Mouse (Mus musculus): Measurements from ENCODE around the gene Vapa. TPM values are rescaled to one million over a fixed set of nuclear protein-coding genes. Genes with fewer than 3 reads are reported as not detected.

Vapa gene
- polyA plus RNA-seq, 1 experiment, result 58.3 TPM

DNA sequence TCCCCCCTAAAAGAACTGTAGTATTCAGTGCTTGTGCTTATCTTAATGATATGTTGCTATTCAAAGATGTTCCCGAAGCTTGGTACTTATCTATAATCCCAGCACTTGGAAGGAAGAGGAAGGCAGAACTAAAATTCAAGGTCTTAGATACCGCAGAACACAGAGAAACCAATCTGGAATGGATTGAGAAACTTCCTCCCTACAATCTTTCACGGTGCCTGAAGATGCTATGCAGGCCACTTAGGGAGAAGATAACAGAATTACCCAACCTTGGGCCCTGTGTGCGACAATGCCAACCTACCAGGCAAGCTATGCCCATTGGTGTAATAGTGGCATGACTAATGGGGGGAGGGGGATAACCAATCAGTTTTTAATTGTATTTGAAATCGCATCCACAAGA, 4.6 kb downstream of the Vapa start:
- no peak overlapping the region for H3ac ChIP-seq (ENCODE audit: control insufficient read depth, insufficient read length, low read depth)
- no peaks in the 10 kb centered on the region for H3K27me3 ChIP-seq (ENCODE audit: control insufficient read depth, insufficient read depth, insufficient read length)
- H3K36me3 ChIP-seq (ENCODE audit: control insufficient read depth, insufficient read depth), result peaks cover 20% of the 10 kb centered on the region
- peaks cover 97% of the 10 kb centered on the region for H3K79me2 ChIP-seq (ENCODE audit: control insufficient read depth, insufficient read depth)
- H3K79me3 ChIP-seq (ENCODE audit: low read depth), result peaks cover 92% of the 10 kb centered on the region
- H3K4me3 ChIP-seq (ENCODE audit: insufficient read depth, poor library complexity, severe bottlenecking), result no peak overlapping the region
- TF ChIP-seq USF1 (IDR thresholded peaks at IDR 0.05; ENCODE audit: low read depth), result no peak
- no peak for TF ChIP-seq MYOD1 (IDR thresholded peaks at IDR 0.05; ENCODE audit: control insufficient read depth, insufficient read length, low read depth)
- TF ChIP-seq MAX (IDR thresholded peaks at IDR 0.05), result no peak
- no peak for TF ChIP-seq MYOG (IDR thresholded peaks at IDR 0.05; ENCODE audit: control insufficient read depth, extremely low read depth, insufficient read length)
- TF ChIP-seq FOSL1 (IDR thresholded peaks at IDR 0.05; ENCODE audit: insufficient read depth, low read length, poor library complexity, severe bottlenecking), result no peak
- no peak for TF ChIP-seq CEBPB (IDR thresholded peaks at IDR 0.05; ENCODE audit: low read depth)
- TF ChIP-seq CTCF (IDR thresholded peaks at IDR 0.05; ENCODE audit: control insufficient read depth, insufficient read depth, insufficient read length), result no peak

GRCm38 (mm10) chr17:65608312-65608687, 5.1 kb downstream of the Vapa start:
- H3ac ChIP-seq (ENCODE audit: control insufficient read depth, insufficient read length, low read depth), result no peak overlapping the region
- H3K4me3 ChIP-seq (ENCODE audit: insufficient read depth, poor library complexity, severe bottlenecking), result no peak overlapping the region
- H3K79me2 ChIP-seq (ENCODE audit: control insufficient read depth, insufficient read depth), result peaks cover 100% of the 10 kb centered on the region
- H3K79me3 ChIP-seq (ENCODE audit: low read depth), result peaks cover 96% of the 10 kb centered on the region
- TF ChIP-seq MYOG (IDR thresholded peaks at IDR 0.05; ENCODE audit: control insufficient read depth, extremely low read depth, insufficient read length), result no peak
- no peak for TF ChIP-seq CEBPB (IDR thresholded peaks at IDR 0.05; ENCODE audit: low read depth)
- no peak for TF ChIP-seq FOSL1 (IDR thresholded peaks at IDR 0.05; ENCODE audit: insufficient read depth, low read length, poor library complexity, severe bottlenecking)
- no peak for TF ChIP-seq MAX (IDR thresholded peaks at IDR 0.05)
- TF ChIP-seq USF1 (IDR thresholded peaks at IDR 0.05; ENCODE audit: low read depth), result no peak
- TF ChIP-seq MYOD1 (IDR thresholded peaks at IDR 0.05; ENCODE audit: control insufficient read depth, insufficient read length, low read depth), result no peak
- TF ChIP-seq CTCF (IDR thresholded peaks at IDR 0.05; ENCODE audit: control insufficient read depth, insufficient read depth, insufficient read length), result no peak
- H3K36me3 ChIP-seq (ENCODE audit: control insufficient read depth, insufficient read depth), result peaks cover 20% of the 10 kb centered on the region
- H3K27me3 ChIP-seq (ENCODE audit: control insufficient read depth, insufficient read depth, insufficient read length), result no peaks in the 10 kb centered on the region

DNA sequence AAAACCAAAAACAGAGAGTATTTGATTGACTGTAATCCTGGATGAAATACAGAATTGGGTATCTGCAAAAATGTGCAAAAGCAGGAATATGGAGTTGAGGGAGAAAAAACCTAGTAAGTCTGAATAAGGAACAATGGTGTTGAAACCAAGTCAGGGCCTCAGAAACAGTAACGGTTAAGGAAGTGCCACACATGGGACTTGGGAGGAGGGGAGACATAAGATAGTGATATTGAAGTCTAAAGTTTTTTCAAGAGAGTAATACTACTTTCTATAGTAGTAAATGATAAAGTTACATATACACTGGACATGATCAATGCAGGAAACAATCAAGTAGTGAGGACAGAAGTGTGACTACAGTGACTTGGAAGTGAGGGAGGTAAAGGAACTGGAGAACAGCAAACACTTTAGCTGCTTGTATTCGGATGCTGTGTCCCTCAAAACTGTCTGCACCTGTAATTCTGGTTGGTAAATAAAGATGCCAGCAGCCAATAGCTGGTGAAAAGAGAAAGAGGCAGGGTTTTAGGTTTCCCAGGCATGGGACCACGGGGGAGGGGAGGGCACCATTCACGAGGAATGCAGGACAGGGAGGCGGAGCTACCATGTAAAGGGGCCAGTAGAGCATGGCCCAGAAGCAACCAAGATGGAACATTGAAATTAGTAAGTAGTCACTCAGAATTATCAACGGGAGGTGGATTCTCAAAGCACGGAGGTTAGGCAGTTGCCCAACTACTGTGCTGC, 5.6 kb downstream of the Vapa start:
- peaks cover 20% of the 10 kb centered on the region for H3K36me3 ChIP-seq (ENCODE audit: control insufficient read depth, insufficient read depth)
- H3K79me2 ChIP-seq (ENCODE audit: control insufficient read depth, insufficient read depth), result peaks cover 100% of the 10 kb centered on the region
- H3K79me3 ChIP-seq (ENCODE audit: low read depth), result peaks cover 100% of the 10 kb centered on the region
- H3K4me3 ChIP-seq (ENCODE audit: insufficient read depth, poor library complexity, severe bottlenecking), result no peak overlapping the region
- TF ChIP-seq MYOG (IDR thresholded peaks at IDR 0.05; ENCODE audit: control insufficient read depth, extremely low read depth, insufficient read length), result no peak
- no peak for TF ChIP-seq MAX (IDR thresholded peaks at IDR 0.05)
- TF ChIP-seq CTCF (IDR thresholded peaks at IDR 0.05; ENCODE audit: control insufficient read depth, insufficient read depth, insufficient read length), result no peak
- no peak for TF ChIP-seq MYOD1 (IDR thresholded peaks at IDR 0.05; ENCODE audit: control insufficient read depth, insufficient read length, low read depth)
- TF ChIP-seq FOSL1 (IDR thresholded peaks at IDR 0.05; ENCODE audit: insufficient read depth, low read length, poor library complexity, severe bottlenecking), result no peak
- TF ChIP-seq CEBPB (IDR thresholded peaks at IDR 0.05; ENCODE audit: low read depth), result no peak
- no peak for TF ChIP-seq USF1 (IDR thresholded peaks at IDR 0.05; ENCODE audit: low read depth)
- H3ac ChIP-seq (ENCODE audit: control insufficient read depth, insufficient read length, low read depth), result no peak overlapping the region
- H3K27me3 ChIP-seq (ENCODE audit: control insufficient read depth, insufficient read depth, insufficient read length), result no peaks in the 10 kb centered on the region

DNA sequence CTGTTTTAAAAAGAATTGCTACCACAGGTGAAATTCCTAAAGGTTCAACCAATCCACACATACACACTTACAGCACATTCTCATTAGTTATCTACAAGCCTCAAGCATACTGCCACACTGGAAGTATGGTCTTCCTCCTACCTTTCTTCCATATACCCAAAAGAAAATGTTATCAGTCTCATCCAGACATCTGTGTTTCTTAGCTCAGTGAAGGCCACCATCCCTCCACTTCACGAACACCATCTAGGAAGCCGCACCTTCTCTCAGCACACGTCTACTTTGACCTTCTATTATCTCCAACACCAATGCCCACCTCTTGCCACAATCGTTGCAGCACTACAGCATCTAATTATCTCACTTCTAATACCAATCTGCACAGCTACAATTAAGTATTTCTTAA, 7.3 kb downstream of the Vapa start:
- TF ChIP-seq CTCF (IDR thresholded peaks at IDR 0.05; ENCODE audit: control insufficient read depth, insufficient read depth, insufficient read length) (no peak), MYOD1 (IDR thresholded peaks at IDR 0.05; ENCODE audit: control insufficient read depth, insufficient read length, low read depth) (no peak), USF1 (IDR thresholded peaks at IDR 0.05; ENCODE audit: low read depth) (no peak)
- H3K27me3 ChIP-seq (ENCODE audit: control insufficient read depth, insufficient read depth, insufficient read length), result no peaks in the 10 kb centered on the region
- H3K79me2 ChIP-seq (ENCODE audit: control insufficient read depth, insufficient read depth), result peaks cover 100% of the 10 kb centered on the region
- H3ac ChIP-seq (ENCODE audit: control insufficient read depth, insufficient read length, low read depth), result no peak overlapping the region
- no peak overlapping the region for H3K4me3 ChIP-seq (ENCODE audit: insufficient read depth, poor library complexity, severe bottlenecking)
- peaks cover 100% of the 10 kb centered on the region for H3K79me3 ChIP-seq (ENCODE audit: low read depth)
- peaks cover 20% of the 10 kb centered on the region for H3K36me3 ChIP-seq (ENCODE audit: control insufficient read depth, insufficient read depth)

- TF ChIP-seq MYOG (IDR thresholded peaks at IDR 0.05; ENCODE audit: control insufficient read depth, extremely low read depth, insufficient read length) (no peak), MYOD1 (IDR thresholded peaks at IDR 0.05; ENCODE audit: control insufficient read depth, insufficient read length, low read depth) (no peak), USF1 (IDR thresholded peaks at IDR 0.05; ENCODE audit: low read depth) (no peak), FOSL1 (IDR thresholded peaks at IDR 0.05; ENCODE audit: insufficient read depth, low read length, poor library complexity, severe bottlenecking) (no peak), CEBPB (IDR thresholded peaks at IDR 0.05; ENCODE audit: low read depth) (no peak), MAX (IDR thresholded peaks at IDR 0.05) (no peak), CTCF (IDR thresholded peaks at IDR 0.05; ENCODE audit: control insufficient read depth, insufficient read depth, insufficient read length) (no peak)
Measured at GRCm38 (mm10) chr17:65604892-65605291, 8.5 kb downstream of the Vapa start.

More at GRCm38 (mm10) chr17:65604892-65605291, 8.5 kb downstream of the Vapa start:
- peaks cover 100% of the 10 kb centered on the region for H3K79me2 ChIP-seq (ENCODE audit: control insufficient read depth, insufficient read depth)
- no peaks in the 10 kb centered on the region for H3K27me3 ChIP-seq (ENCODE audit: control insufficient read depth, insufficient read depth, insufficient read length)
- no peak overlapping the region for H3K4me3 ChIP-seq (ENCODE audit: insufficient read depth, poor library complexity, severe bottlenecking)
- H3K36me3 ChIP-seq (ENCODE audit: control insufficient read depth, insufficient read depth), result peaks cover 20% of the 10 kb centered on the region
- H3K79me3 ChIP-seq (ENCODE audit: low read depth), result peaks cover 100% of the 10 kb centered on the region
- no peak overlapping the region for H3ac ChIP-seq (ENCODE audit: control insufficient read depth, insufficient read length, low read depth)
